Mouse (Mus musculus): Measurements from ENCODE around the gene Fam107b. TPM values are rescaled to one million over a fixed set of nuclear protein-coding genes. Genes with fewer than 3 reads are reported as not detected.

Fam107b gene
- polyA plus RNA-seq, 1 experiment, result 39.0 TPM

- no peak overlapping the region for H3K4me3 ChIP-seq (ENCODE audit: insufficient read depth, low read length)
Measured at GRCm38 (mm10) chr2:3577216-3577615, 6.9 kb downstream of the Fam107b start.

GRCm38 (mm10) chr2:3578180-3578902 is 8.1 kb downstream of the Fam107b start:
- TF ChIP-seq POLR2A (IDR thresholded peaks at IDR 0.05; ENCODE audit: borderline replicate concordance, low read depth, low read length), result no peak
- no peak for TF ChIP-seq CTCF (IDR thresholded peaks at IDR 0.05; ENCODE audit: low read depth, low read length)
- H3K4me3 ChIP-seq (ENCODE audit: insufficient read depth, low read length), result no peak overlapping the region
- peaks cover 8% of the 10 kb centered on the region for H3K4me1 ChIP-seq (ENCODE audit: control insufficient read depth, insufficient read depth, low read length)
- no peak overlapping the region for H3K27ac ChIP-seq (ENCODE audit: insufficient read depth, low read depth, low read length)

More at GRCm38 (mm10) chr2:3577216-3577615, 6.9 kb downstream of the Fam107b start:
- Histone ChIP-seq H3K27ac (ENCODE audit: insufficient read depth, low read depth, low read length) (no peak overlapping the region), H3K4me1 (ENCODE audit: control insufficient read depth, insufficient read depth, low read length) (peaks cover 8% of the 10 kb centered on the region)
- TF ChIP-seq CTCF (IDR thresholded peaks at IDR 0.05; ENCODE audit: low read depth, low read length), result no peak

- H3K4me3 ChIP-seq (ENCODE audit: insufficient read depth, low read length), result no peak overlapping the region
- H3K27ac ChIP-seq (ENCODE audit: insufficient read depth, low read depth, low read length), result no peak overlapping the region
- TF ChIP-seq POLR2A (IDR thresholded peaks at IDR 0.05; ENCODE audit: borderline replicate concordance, low read depth, low read length) (no peak), CTCF (IDR thresholded peaks at IDR 0.05; ENCODE audit: low read depth, low read length) (no peak)
- peaks cover 6% of the 10 kb centered on the region for H3K4me1 ChIP-seq (ENCODE audit: control insufficient read depth, insufficient read depth, low read length)
Measured at GRCm38 (mm10) chr2:3579316-3579902, 9.1 kb downstream of the Fam107b start.

GRCm38 (mm10) chr2:3582830-3583229 is 12.5 kb downstream of the Fam107b start:
- no peak overlapping the region for H3K4me3 ChIP-seq (ENCODE audit: insufficient read depth, low read length)
- TF ChIP-seq CTCF (IDR thresholded peaks at IDR 0.05; ENCODE audit: low read depth, low read length) (no peak), POLR2A (IDR thresholded peaks at IDR 0.05; ENCODE audit: borderline replicate concordance, low read depth, low read length) (no peak)
- H3K4me1 ChIP-seq (ENCODE audit: control insufficient read depth, insufficient read depth, low read length), result peaks cover 6% of the 10 kb centered on the region
- no peak overlapping the region for H3K27ac ChIP-seq (ENCODE audit: insufficient read depth, low read depth, low read length)

GRCm38 (mm10) chr2:3585231-3585783 is 15.0 kb downstream of the Fam107b start:
- Histone ChIP-seq H3K27ac (ENCODE audit: insufficient read depth, low read depth, low read length) (no peak overlapping the region), H3K4me3 (ENCODE audit: insufficient read depth, low read length) (no peak overlapping the region), H3K4me1 (ENCODE audit: control insufficient read depth, insufficient read depth, low read length) (no peaks in the 10 kb centered on the region)
- TF ChIP-seq CTCF (IDR thresholded peaks at IDR 0.05; ENCODE audit: low read depth, low read length), result no peak
- TF ChIP-seq POLR2A (IDR thresholded peaks at IDR 0.05; ENCODE audit: borderline replicate concordance, low read depth, low read length), result no peak

- no peak overlapping the region for H3K4me3 ChIP-seq (ENCODE audit: insufficient read depth, low read length)
- TF ChIP-seq CTCF (IDR thresholded peaks at IDR 0.05; ENCODE audit: low read depth, low read length), result no peak
- no peak for TF ChIP-seq POLR2A (IDR thresholded peaks at IDR 0.05; ENCODE audit: borderline replicate concordance, low read depth, low read length)
- no peaks in the 10 kb centered on the region for H3K4me1 ChIP-seq (ENCODE audit: control insufficient read depth, insufficient read depth, low read length)
- no peak overlapping the region for H3K27ac ChIP-seq (ENCODE audit: insufficient read depth, low read depth, low read length)
Measured at GRCm38 (mm10) chr2:3590086-3590915, 20.0 kb downstream of the Fam107b start.

- Histone ChIP-seq H3K4me3 (ENCODE audit: insufficient read depth, low read length) (no peak overlapping the region), H3K27ac (ENCODE audit: insufficient read depth, low read depth, low read length) (no peak overlapping the region), H3K4me1 (ENCODE audit: control insufficient read depth, insufficient read depth, low read length) (no peaks in the 10 kb centered on the region)
- TF ChIP-seq POLR2A (IDR thresholded peaks at IDR 0.05; ENCODE audit: borderline replicate concordance, low read depth, low read length) (no peak), CTCF (IDR thresholded peaks at IDR 0.05; ENCODE audit: low read depth, low read length) (no peak)
Measured at GRCm38 (mm10) chr2:3590916-3591197, 20.6 kb downstream of the Fam107b start.

- no peak overlapping the region for H3K4me3 ChIP-seq (ENCODE audit: insufficient read depth, low read length)
- H3K27ac ChIP-seq (ENCODE audit: insufficient read depth, low read depth, low read length), result no peak overlapping the region
- no peaks in the 10 kb centered on the region for H3K4me1 ChIP-seq (ENCODE audit: control insufficient read depth, insufficient read depth, low read length)
- TF ChIP-seq CTCF (IDR thresholded peaks at IDR 0.05; ENCODE audit: low read depth, low read length) (no peak), POLR2A (IDR thresholded peaks at IDR 0.05; ENCODE audit: borderline replicate concordance, low read depth, low read length) (no peak)
Measured at GRCm38 (mm10) chr2:3594663-3595318, 24.5 kb downstream of the Fam107b start.

GRCm38 (mm10) chr2:3600421-3600820 is 30.1 kb downstream of the Fam107b start:
- no peak for TF ChIP-seq CTCF (IDR thresholded peaks at IDR 0.05; ENCODE audit: low read depth, low read length)
- TF ChIP-seq POLR2A (IDR thresholded peaks at IDR 0.05; ENCODE audit: borderline replicate concordance, low read depth, low read length), result no peak
- no peak overlapping the region for H3K4me3 ChIP-seq (ENCODE audit: insufficient read depth, low read length)
- H3K27ac ChIP-seq (ENCODE audit: insufficient read depth, low read depth, low read length), result no peak overlapping the region
- no peaks in the 10 kb centered on the region for H3K4me1 ChIP-seq (ENCODE audit: control insufficient read depth, insufficient read depth, low read length)

Data from bone marrow macrophage, adult 2 months (primary cell).